Mouse (Mus musculus) c-Kit-positive CD71-positive TER-119-positive erythroid progenitor cells, embryonic 14.5 days (primary cell): ENCODE data around the gene Lrrc15.

Source experiments
- DNase-seq: peaks from one replicate; pipeline ENCODE4 v3.0.0-alpha.2; 2013; ENCODE audit warnings: low spot score

Lrrc15 gene

DNA sequence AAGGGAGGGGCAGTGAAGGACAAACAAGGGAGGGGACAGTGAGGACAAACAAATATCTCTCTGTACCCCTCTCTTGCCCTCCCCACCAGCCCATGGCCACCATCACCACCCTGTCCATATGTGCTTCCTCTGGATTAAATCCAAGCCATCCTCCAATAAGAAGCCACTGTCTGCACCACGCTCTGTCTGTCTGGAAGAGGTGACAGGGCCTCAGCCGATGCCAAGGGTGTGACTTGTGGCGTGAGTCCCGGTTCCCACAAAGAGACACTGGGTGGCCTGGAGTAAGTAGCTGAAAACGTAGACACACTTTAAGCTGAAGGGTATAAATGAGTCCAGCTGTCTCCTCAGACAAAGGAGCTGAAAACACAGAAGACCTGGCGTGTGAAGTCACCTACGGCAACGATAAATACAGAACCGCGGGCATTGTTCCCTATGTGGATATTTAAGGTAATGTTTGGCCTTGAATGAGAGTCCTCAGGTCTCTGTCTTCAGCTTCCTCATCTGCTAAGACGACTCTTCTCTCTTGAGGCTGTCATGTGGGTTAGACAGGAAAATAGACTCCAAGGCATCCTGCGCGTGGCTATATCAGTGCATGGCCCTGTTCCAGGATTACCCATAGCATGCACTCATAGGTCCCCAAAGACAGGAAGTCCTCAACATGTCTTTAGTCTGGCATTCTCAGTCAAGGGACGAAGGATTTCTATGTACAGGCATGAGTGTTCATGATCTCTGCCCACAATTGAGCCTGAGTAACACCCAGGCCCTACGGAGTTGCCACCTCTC lies 7.3 kb downstream of the Lrrc15 start:
- no peak for DNase-seq

DNA sequence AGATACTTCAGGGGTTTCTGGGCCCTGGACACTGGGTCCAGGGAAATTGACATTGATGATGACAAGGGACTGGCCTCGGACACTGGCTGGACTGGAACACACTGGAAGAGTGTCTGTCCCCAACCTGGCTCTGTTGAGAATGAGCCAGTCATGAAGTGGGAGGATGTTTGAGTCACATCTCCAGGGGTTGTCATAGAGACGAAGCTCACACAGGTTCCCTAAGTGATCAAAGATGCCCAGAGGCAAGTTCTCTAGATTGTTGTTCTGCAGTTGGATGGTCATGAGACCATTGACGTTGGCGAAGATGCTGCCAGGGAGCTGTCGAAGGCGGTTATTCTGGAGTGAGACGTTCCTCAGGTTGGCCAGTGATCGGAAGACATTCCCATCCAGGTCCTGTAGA lies 10.0 kb downstream of the Lrrc15 start:
- no peak for DNase-seq

DNA sequence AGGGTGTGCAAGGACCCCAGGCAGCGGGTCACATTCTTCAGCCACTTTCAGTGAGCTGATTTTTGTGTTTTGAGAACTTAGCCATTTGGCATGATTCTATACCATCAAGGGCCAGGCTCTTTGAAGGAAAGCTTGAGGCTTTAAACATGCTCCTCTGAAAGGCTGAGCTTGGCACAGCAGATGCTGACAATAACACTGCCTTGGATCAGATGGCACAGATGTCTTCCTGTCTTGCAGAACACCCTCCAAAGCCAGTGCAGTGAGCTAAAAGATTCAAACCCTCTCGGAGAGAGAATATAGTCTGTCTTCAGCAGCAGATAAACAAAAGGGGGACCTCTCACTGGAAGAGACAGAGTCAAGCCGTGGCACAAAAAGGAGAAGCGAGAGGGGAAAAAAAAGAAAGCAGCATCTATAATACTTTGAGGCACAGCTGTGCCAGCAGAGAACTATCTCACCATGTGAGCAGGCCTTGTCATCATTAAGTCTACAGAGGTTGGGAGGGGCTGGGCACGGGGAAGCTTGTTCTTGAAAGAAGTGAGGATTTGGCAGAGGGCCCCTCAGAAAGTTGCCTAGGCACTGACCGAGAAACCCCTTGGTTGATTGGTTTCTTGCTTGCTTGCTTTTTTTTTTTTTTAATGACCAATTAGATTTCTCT lies 11.0 kb downstream of the Lrrc15 start:
- DNase-seq: no peak

DNA sequence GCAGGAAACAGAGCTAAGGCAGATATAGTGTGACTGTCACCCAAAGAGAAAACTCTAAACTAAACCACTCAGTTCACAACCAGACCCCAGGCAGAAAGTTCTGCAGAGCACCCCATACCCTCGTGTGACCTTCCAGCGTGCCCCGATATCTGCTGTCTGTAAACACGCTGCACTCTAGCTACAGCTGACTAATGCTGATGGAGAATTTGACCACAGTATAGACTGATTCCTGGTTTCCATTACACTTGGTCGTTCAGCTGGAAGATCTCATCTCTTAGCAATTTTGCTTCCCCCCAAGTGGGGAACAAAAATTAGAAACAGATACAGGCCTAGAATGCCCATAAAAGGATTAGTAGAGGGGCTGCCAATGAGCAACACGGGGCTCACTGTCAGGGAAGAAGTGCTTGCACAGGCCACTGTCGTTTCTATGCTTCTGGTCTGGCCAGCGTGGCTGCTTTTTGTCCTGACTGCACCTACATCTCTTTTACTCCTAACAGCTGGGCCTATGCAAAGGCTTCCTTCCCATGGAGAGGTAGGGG lies 11.8 kb downstream of the Lrrc15 start:
- DNase-seq: no peak

DNA sequence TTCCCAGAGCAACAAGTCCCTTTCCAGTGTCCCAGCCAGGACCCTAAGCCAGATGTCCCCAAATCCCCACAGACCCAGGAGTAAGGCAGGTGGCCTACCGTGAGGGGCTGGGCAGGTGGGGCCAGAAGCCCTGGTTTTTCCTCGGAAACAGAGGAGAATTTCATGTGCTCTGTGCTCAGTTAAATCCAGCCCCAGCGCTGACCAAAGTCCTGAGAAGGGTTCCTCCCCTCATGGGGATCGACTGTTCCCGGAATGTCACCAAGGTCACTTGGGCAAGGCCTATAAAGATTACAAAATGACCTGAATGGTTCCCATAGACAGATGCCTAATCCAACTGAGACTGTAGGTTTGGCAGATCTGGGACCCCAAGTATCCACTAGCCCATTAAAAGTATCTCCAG lies 15.7 kb downstream of the Lrrc15 start, which contains the start of gene Cpn2:
Cpn2 (minus strand) TSS at position 141 of the 400 bp plus-strand sequence.
- DNase-seq: no peak

DNA sequence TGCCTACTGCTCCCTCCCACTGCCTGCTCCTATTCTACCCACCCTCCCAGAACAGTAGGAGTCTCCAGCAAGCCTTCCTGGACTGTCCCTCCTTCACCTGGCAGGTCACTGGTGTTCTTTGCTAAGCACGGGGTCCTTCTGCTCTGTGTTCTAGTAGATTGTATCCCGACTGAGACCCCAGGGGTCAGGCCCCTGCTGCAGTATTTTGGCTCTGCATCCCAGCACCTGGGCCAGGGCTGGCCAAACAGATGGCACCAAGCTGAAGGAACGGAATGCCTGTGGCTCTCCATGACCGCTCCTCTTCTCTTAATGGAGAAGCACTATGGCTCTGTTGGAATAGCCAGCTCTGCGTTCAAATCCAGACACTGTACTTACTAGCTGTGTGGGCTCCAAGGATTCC lies 16.5 kb downstream of the Lrrc15 start:
- no peak for DNase-seq

DNA sequence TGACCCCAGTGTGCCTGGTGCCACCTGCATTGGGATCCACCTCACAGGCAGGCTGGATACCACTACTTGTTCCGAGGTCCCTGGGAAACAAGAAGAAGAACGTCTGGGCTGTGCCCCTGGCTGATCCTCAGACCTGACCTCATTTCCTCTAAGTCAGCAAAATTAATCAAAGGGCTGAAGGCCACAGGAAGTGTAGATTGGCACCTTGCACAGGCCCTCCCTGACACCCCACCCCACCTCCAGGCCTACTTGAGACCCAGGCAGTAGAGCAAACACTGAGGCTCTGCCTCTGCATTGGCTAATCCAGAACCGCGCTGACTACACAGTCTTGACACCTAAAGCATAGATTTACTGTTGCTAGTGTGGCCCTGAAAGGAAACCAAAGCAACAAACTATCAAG lies 17.4 kb downstream of the Lrrc15 start:
- DNase-seq: no peak

DNA sequence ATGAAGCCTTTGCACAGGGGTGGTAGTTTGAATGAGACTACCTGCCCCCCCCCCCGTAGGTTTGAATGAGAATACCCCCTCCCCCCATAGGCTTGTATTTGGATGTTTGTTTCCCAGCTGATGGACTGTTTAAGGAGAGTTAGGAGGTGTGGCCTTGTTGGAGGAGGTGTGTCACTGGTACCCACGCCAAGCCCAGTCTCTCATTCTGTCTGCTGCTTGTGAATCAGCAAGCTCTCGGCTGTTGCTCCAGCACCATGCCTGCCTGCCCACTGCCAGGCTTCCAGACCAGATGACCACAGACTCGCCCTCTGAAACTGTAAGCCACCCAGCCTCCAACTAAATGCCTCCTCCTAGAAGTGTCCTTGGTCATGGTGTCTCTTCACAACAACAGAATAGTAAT lies 19.9 kb downstream of the Lrrc15 start:
- DNase-seq: no peak

DNA sequence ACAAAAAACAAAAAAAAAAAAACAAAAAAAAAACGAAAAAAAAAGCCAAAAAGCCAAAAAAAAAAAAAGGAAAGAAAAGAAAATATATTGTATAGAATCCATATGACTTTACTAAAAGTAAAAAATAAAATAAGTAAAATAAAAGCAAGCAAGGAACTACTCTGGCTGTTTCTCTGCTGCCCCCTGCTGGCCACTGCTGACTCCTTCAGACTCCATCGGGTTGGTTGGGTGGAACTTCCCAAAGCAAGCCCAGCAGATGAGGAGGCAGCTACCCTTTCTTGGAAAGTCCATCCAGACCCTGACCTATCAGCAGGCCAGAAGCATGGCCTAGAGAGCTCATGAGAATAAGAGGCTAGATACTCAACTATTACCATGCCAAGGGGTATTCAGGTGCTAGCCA lies 20.4 kb downstream of the Lrrc15 start:
- DNase-seq: peak; percentile 64

DNA sequence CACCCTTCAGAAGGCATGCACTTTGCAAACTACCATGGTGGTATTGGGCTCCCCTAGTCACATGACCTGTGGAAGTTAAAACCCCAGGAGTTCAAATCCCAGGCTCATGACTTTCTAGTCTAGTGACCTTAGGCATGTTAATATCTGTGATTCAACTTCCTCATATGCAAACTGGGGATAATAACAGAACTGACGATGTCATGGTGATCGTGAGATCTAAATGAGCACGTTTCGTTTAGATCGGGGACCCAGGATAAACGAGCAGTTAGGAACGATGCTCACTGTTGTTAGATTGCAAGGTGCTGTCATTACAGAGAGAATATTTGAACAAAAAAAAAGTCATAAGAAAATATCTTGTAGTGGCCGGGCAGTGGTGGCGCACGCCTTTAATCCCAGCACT lies 20.9 kb downstream of the Lrrc15 start:
- DNase-seq: no peak

DNA sequence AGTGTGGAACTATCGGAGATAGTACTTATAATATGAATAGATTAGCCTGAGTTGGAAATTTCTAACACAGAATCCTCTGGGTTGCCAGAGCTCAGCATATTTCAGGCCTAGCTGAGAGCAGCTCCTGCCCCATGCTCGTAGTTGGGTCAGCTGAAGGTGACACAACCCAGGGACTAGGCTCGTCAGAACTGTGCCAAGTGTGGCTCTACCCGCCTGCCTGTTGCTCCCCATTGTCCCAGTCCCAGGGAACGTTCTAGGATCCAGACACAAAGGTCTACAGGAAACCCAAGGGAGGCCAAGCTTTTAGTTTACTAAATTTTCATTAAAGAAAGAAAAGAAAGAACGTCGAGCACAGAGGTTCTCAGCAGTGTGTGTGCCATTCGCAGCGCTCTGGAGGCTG lies 21.7 kb downstream of the Lrrc15 start:
- no peak for DNase-seq

DNA sequence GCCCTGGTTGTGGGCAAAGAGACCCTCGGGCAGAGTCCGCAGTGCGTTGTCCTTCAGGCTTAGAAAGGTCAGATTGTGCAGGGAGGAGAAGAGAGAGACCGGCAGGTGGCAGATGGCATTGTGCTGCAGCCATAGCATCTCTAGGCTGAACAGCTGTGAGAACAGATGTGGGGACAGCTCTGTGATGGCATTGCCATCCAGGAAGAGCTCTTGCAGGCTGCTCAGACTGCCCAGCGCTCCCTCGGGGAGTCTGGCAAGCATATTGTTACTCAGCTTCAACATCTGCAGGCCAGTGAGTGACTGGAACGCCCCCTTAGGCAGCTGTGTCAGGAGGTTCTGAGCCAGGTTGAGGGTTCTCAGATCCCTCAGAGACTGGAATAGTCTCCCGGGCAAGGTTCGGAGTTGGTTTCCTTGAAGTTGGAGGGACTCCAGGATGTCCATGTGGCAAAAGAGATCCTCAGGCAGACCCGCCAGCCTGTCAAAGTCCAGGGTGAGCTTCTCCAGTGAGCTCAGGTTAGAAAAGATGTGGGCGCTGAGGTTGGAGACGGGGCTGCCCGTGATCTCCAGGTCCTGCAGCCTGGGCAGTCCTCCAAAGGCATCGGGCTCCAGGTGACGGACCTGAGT lies 22.9 kb downstream of the Lrrc15 start:
- no peak for DNase-seq

DNA sequence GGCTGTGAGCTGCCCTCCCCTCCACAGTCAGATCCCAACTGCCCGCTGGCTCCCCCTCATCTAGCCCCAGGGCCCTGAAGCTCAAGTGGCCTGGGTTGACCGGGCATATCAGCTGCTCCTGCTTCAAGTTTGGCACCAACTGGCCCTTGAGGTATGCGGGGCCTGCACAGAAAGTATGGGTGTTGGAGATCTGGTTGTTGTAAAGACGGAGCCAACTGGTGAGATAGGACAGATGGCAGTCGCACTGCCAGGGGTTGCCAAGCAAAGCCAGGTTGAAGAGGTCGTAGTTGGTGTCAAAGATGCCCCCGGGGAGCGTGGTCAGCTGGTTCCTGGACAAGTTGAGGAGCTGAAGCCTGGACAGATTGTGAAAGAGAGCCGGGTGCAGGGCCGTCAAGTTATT lies 23.6 kb downstream of the Lrrc15 start:
- DNase-seq: no peak

DNA sequence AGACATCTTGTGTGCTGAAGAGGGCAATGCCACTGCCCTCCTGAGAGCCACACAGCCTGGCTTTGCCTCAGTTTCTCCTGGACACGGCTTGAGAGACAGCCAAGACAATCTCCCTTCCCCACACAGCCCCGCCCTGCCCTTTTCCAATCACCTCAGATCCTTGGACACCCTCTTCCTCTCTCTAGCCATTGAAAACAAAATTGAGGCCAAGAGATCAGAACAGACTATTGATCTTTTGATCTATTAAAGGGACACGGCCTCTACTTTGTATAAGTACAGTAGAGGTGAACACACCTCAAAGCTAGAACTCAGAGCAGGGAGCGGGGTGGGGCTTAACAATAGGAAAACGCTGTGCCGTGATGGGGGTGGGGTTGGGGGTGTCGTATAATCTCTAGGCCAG lies 24.6 kb downstream of the Lrrc15 start:
- DNase-seq: no peak

DNA sequence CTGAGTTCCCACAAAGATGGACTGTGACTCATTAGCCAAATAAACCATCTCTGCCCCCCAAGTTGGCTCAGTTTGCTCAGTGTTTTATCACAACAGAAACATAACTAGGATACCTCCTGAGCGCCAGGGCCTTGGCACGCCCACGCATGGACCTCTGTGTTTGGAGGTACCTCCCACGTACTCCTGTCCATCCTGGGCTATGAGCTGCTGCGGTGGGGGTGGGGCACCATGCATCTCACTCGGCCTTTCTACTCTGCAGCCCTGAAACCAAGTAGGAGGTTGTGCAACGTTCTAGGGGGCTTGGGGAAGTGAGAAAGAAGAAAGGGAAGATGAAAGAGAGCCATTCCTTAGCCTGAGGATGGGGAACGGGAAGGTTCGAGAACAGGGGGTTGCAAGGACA lies 25.3 kb downstream of the Lrrc15 start:
- DNase-seq: no peak

DNA sequence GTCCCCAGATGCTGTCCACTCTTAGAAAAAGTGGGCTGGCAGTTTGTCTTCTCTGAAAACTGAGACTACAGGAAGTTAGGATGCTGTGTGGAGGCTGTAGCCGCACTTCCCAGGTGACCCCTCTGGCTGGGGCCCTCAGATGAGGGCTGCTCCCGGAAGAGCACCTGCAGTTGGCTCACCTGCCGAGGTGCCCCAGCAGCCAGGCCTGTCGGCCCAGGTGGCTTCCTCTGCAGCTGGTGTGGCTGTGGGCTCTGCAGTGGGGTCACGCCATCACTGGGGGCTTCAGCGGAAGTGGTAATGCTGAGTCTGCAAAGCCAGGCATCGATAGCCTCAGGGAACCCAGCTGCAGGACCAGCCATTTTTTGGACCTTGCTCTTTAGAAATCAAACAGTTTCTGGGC lies 28.0 kb downstream of the Lrrc15 start:
- no peak for DNase-seq

DNA sequence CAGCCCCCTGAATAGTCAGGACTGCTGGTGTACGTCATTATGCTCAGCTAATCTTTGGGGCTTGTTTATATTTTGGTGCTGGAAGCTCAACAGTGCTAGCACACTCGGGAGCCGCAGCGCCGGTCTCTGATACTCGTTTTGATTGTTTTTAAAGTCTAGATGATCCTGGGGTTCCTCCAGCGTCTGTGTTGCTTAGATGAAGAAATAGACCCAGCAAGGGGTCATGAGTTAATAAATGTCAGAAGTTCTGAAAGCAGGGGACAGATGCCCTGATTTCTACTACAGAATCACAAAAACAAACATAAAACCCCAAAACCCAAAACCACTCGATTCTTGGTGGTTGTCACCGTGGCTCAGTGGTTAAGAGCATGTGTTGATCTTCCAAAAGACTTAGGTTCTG lies 29.2 kb downstream of the Lrrc15 start:
- DNase-seq: no peak

DNA sequence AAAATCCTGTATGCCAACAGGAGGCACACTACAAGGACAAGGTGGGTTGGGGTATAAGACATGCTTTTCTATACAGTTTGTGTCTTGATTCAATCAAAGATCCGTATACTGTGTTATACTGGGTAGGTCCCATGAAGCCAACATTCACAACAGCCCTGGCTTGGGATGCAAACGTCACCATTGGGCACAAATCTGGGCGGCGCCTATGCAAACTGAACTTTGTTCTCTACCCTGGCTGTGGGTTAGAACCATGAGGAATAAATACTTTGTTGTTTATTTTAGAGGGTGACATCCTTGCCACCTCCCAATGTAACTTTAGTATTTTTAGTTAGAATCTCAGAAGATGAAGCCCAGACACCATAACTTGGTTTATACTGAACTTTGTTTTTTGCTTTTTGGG lies 29.7 kb downstream of the Lrrc15 start:
- DNase-seq: no peak

DNA sequence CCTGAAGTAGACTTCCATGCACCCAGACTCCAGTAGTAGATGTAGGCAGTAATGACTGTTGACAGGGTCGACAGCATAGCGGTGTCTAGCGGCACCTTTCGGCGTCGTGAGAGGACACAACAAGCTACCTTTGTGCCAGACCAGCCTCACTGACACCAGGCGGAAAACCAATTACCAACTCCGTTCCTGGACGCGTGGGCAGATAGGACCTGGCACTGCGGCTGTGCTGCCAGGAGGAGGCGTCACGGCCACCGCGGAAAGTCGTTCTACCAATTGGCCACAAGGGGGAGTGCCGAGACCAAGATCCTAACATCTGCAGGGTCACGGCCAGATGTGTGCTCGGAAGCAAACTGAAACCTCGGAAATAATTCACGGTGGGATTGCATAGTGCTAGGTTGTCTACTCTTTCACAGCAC lies 31.0 kb downstream of the Lrrc15 start:
- peak; percentile 80 for DNase-seq

DNA sequence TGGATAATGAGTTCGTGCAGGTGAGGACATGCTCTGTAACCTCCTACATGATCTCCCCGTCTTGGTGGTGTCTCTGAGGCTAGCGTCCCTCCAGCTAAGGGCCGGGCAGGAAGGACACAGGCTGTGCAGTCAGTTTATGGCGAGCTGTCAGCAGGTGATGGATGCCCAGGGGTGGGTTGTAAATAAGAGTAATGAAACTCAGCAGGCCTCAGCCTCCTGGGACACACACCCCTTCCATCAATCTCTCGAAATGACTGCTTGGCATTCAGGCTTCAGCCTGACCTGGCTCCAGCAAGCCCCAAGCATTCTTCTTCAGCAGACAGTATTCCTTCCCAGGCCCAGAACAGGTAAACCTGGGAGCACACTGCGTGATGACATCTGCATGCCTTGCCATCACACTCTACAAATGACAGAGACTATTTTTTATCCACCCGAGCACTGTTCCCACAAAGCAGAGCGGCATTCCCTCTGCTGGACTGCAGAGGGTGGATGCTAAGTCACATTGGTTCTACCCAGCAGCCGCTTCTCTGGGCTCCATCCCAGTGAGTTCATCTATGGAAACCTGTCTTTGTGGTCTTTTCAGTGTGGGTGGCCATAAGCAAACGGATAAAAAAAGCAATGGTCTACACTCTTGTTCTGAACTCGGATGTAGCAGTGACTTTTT lies 38.9 kb downstream of the Lrrc15 start:
- no peak for DNase-seq

DNA sequence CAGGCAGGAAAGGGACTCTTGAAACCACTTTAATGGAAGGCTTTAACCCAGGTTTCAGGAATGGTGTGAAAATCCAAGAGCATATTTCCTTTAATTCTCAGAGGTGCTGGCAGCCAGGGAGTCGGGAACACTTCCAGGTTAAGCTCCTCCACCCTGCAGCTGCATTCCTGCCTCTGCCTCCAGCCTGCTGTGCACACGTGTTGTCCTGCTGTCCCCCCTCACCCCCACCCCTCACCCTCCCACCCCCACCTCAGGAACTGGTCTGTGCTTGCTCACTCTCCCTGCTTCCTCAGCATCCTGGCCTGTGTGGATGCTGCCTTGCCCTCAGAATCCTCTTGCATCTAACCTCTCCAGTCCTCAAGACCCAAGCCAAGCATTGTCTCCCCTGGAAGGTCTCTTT lies 41.4 kb downstream of the Lrrc15 start:
- DNase-seq: no peak

DNA sequence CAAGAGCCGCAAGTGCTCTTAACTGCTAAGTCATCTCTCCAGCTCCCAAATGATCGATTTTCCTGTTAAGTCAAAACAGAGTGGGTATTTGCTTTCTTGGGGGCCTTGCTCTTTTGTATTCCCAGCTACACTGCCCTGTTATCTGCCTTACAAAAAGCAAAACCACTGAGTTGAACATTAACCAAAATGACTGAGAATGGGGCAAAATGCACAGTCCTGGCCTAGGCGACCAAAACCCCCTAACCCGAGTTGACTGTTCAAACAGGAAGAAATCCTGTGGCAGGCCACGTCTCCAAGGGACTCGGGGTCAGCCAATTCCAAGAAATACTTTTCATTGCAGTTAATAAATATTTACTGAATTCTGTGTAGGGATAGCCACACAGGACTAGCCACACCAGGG lies 44.3 kb downstream of the Lrrc15 start:
- no peak for DNase-seq
